Mouse (Mus musculus) stomach, embryonic 16.5 days (tissue): Measurements from ENCODE around the gene Erich6b. TPM values are rescaled to one million over a fixed set of nuclear protein-coding genes. Genes with fewer than 3 reads are reported as not detected.

Experiments used
- ATAC-seq: fragments of 200-750 bp; cut with Nextera tagmentation; 2 replicates; pipeline ENCODE4 v1.8.0; 2017; ENCODE audit warnings: moderate number of reproducible peaks, moderate TSS enrichment; ENCODE audit not compliant: insufficient read depth, low FRiP score
- H3K27ac ChIP-seq: fragments of 300-500 bp; sonication (generic); 2 replicates; pipeline ENCODE4 v1.5.1; 2014; ENCODE audit warnings: low read length
- H3K27me3 ChIP-seq: fragments of 300-500 bp; sonication (generic); 2 replicates; pipeline ENCODE4 v1.6.1; 2014; ENCODE audit warnings: low read length, control low read depth, mixed read lengths; ENCODE audit not compliant: control insufficient read depth, insufficient read depth
- H3K36me3 ChIP-seq: fragments of 300-500 bp; sonication (generic); 2 replicates; pipeline ENCODE4 v1.6.1; 2014; ENCODE audit warnings: low read length; ENCODE audit not compliant: control insufficient read depth, insufficient read depth
- H3K4me1 ChIP-seq: fragments of 300-500 bp; sonication (generic); 2 replicates; pipeline ENCODE4 v1.6.1; 2014; ENCODE audit warnings: low read length, control low read depth, mixed read lengths; ENCODE audit not compliant: control insufficient read depth, insufficient read depth
- H3K4me2 ChIP-seq: fragments of 300-500 bp; sonication (generic); 2 replicates; pipeline ENCODE4 v1.6.1; 2014; ENCODE audit warnings: low read depth, low read length, mixed read lengths
- H3K4me3 ChIP-seq: fragments of 300-500 bp; sonication (generic); replicated peaks from 2 replicates; pipeline ENCODE4 v1.5.1; 2014; ENCODE audit warnings: mild to moderate bottlenecking, low read length
- H3K9ac ChIP-seq: fragments of 300-500 bp; sonication (generic); 2 replicates; pipeline ENCODE4 v1.6.1; 2014; ENCODE audit warnings: low read length
- H3K9me3 ChIP-seq: fragments of 300-500 bp; sonication (generic); replicated peaks from 2 replicates; pipeline ENCODE4 v1.6.1; 2016; ENCODE audit warnings: low read length, control low read depth; ENCODE audit not compliant: control insufficient read depth
- WGBS: fragments of 180-500 bp; shearing (Covaris S2); extraction: QIAGEN DNeasy Blood & Tissue Kit; methylation state at CpG from one replicate; pipeline ENCODE4 v1.1.7; 2014; 5-methylcytosine and 5-hydroxymethylcytosine counted together
- polyA plus RNA-seq: library from polyadenylated mRNA; unstranded; fragments of >200 nt; fragmentation: Nextera tagmentation; extraction: Ambion mirVana; gene quantifications from 2 replicates; pipeline ENCODE4 v1.2.1, GENCODE M21; 2015

Erich6b gene
- not detected in 2 replicates for polyA plus RNA-seq

DNA sequence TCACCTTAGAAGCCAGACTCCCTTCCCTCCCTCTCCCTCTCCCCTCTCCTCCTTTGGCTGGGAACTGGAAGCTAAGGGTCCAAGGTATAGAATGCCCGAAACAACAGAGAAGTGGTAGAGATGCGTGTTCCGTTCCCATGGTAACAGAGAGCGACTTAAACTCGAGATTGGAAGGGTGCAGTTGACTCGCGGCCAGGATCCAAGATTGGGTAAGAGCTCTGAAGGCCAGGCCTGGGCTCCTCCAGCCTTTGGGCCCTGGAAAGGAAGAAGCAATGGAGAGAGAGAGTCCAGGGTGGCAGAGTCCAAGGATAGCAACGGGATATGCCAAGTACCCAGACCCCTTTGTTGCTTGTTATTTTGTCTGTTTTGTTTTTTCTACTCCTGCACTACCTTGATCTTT, at the start of gene Erich6b:
Erich6b (plus strand) TSS at position 180 of the 400 bp plus-strand sequence.
- no peak within 1 kb of the TSS for H3K9ac ChIP-seq
- no peak within 1 kb of the TSS for H3K4me3 ChIP-seq
- H3K4me1 ChIP-seq = no peaks in the 10 kb centered on the region
- H3K27ac ChIP-seq = no peak within 1 kb of the TSS
- H3K9me3 ChIP-seq = no peaks in the 10 kb centered on the region; the same call in 1 of the 2 replicates
- no peak within 1 kb of the TSS for H3K4me2 ChIP-seq
- ATAC-seq = no peak
- 78% methylated on average over 8 of the region's 8 CpGs for WGBS
- no peaks in the 10 kb centered on the region for H3K27me3 ChIP-seq
- no peaks in the 10 kb centered on the region for H3K36me3 ChIP-seq

DNA sequence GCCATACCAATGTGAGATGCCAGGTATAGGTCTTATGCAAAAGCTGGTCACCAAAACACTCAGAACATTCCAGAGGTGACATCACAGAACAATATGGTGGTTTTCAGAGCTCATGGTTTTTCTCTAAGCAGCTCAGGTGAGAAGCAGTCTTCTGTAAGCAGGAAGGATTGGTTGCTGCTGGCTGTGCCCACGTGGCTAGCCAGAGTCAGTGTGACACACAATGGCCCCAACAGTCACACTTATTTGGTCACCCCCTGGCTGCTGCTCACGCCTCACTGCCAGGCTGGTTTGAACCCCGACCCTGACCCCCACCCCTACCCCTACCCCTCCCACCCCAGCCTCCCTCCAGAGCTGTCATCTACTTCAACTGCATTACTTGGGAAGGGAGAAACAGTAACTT, 49.1 kb upstream of the Erich6b start, which contains the start of gene Spert:
Spert (minus strand) TSS at position 139 of the 400 bp plus-strand sequence.
- Histone ChIP-seq H3K36me3 (no peaks in the 10 kb centered on the region), H3K4me1 (no peaks in the 10 kb centered on the region), H3K9ac (no peak within 1 kb of the TSS), H3K9me3 (no peaks in the 10 kb centered on the region), H3K27me3 (no peaks in the 10 kb centered on the region), H3K27ac (no peak within 1 kb of the TSS), H3K4me2 (no peak within 1 kb of the TSS), H3K4me3 (no peak within 1 kb of the TSS)
- ATAC-seq = no peak
- WGBS = 66% methylated on average over 3 of the region's 3 CpGs

DNA sequence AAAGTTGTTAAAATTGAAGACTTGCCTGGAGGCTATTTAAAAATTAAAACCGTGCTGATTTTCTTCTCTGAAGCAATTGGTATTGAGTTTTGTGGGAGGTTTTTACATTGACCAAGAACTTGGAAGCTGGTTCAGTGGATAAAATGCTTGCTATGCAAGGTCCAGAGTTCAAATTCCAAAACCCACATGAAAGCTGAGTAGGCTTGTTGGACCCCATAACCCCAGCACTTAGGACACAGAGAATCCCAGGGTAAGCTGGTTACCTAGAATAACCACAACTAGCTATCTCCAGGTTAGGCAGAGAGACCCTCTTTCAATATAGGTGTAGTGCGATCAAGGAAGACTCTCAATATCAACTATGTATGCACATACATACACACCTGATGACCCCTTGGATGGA, 32.9 kb upstream of the Erich6b start:
- no peak for ATAC-seq
- no peaks in the 10 kb centered on the region for H3K36me3 ChIP-seq
- 88% methylated on average over 2 of the region's 2 CpGs for WGBS

DNA sequence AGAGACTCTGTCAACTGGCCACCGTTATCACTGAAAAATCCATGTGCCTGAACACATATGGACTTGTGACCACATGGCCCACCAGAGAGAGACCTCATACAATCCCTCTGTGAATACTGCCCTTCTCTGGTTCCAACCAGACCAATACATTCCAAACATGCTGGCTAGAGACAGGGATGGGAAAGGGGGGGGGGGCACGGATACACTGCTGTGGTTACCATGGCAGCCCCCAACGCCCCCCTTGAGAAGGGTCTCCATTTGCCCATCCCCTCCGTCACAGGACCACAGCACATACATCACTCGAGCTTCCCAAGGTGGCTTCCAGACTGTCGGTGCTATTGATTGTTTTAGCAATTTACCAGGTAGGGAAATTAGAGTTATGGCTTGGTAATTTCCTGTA, 25.7 kb upstream of the Erich6b start:
- ATAC-seq = no peak
- WGBS = 70% methylated on average over 6 of the region's 6 CpGs

More for the DNA sequence above, 32.9 kb upstream of the Erich6b start:
- no peaks in the 10 kb centered on the region for H3K4me1 ChIP-seq
- no peak overlapping the region for H3K4me2 ChIP-seq
- H3K9me3 ChIP-seq = no peaks in the 10 kb centered on the region
- no peak overlapping the region for H3K4me3 ChIP-seq
- no peak overlapping the region for H3K9ac ChIP-seq
- H3K27me3 ChIP-seq = no peaks in the 10 kb centered on the region
- H3K27ac ChIP-seq = no peak overlapping the region

DNA sequence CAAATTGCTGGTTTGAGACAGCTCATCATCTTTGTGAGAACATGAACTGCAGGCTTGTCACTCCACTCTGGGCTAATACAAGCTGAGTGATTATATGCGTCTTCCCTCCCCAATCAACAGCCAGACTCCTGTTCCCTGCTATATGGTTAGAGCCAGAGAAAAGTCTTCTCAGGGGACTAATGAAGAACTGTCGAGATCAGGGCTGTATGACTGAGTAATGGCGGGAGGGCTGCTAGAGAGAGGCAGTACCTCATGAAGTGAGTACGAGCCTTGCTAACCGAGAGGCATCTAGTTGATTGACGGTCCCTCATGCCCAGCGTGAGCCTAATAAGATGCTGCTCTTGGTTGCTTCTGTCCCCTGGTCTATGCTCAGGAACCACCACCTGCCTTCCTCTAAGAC, 19.1 kb upstream of the Erich6b start:
- H3K9ac ChIP-seq = no peak overlapping the region
- ATAC-seq = no peak
- H3K9me3 ChIP-seq = no peaks in the 10 kb centered on the region
- H3K4me2 ChIP-seq = no peak overlapping the region
- H3K27me3 ChIP-seq = no peaks in the 10 kb centered on the region
- no peaks in the 10 kb centered on the region for H3K4me1 ChIP-seq
- no peak overlapping the region for H3K4me3 ChIP-seq
- H3K36me3 ChIP-seq = no peaks in the 10 kb centered on the region
- 72% methylated on average over 7 of the region's 7 CpGs for WGBS
- H3K27ac ChIP-seq = no peak overlapping the region

More for the DNA sequence above, 25.7 kb upstream of the Erich6b start:
- H3K27ac ChIP-seq = no peak overlapping the region
- H3K4me1 ChIP-seq = no peaks in the 10 kb centered on the region
- no peak overlapping the region for H3K4me3 ChIP-seq
- H3K27me3 ChIP-seq = no peaks in the 10 kb centered on the region
- no peaks in the 10 kb centered on the region for H3K36me3 ChIP-seq
- no peaks in the 10 kb centered on the region for H3K9me3 ChIP-seq
- no peak overlapping the region for H3K9ac ChIP-seq
- H3K4me2 ChIP-seq = no peak overlapping the region

DNA sequence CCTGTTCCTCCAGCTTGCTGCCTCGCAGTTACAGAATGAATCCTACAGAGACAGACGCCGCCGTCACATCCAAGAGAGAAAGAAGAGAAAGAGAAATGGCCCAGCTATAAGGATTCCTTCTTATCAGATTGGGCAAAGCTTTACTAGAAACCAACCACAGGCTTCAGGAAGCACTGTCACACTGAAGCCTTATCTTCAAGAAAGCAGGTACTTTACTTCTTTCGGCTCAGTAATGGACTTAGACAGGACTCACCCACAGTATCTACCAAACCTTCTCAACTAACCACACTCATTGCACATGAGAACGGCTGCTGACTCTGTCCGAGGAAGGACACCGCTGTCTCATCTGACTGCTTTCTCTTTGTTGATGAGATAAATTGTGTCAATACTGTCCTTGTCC, 13.2 kb upstream of the Erich6b start:
- WGBS = 85% methylated on average over 8 of the region's 8 CpGs
- H3K9ac ChIP-seq = no peak overlapping the region
- ATAC-seq = no peak
- H3K27me3 ChIP-seq = no peaks in the 10 kb centered on the region
- no peak overlapping the region for H3K4me2 ChIP-seq
- no peaks in the 10 kb centered on the region for H3K4me1 ChIP-seq
- H3K4me3 ChIP-seq = no peak overlapping the region
- no peak overlapping the region for H3K27ac ChIP-seq
- no peaks in the 10 kb centered on the region for H3K9me3 ChIP-seq
- no peaks in the 10 kb centered on the region for H3K36me3 ChIP-seq

DNA sequence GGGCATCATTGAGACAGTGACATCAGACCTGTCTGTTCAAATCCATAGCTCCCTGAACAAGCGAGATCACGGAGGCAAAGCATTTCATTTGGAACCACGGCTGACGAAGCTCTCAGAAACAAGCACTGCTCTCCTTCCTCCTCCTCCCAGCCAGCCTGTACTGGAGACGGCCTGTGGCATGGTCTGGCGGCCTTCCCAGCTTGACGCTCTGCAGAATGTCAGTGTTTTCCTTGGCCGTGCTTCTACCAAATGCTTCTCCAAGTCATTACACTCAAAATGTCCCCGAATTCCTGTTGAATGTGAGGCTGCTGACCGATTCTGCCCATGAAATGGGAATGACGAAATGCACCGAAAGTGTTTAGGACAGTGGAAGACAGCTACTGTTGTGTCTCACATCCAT, 6.7 kb upstream of the Erich6b start:
- Histone ChIP-seq H3K27ac (no peak overlapping the region), H3K9ac (no peak overlapping the region), H3K36me3 (no peaks in the 10 kb centered on the region), H3K4me2 (peak overlapping the region; percentile 4; the same call in 1 of the 2 replicates), H3K4me3 (no peak overlapping the region), H3K4me1 (no peaks in the 10 kb centered on the region), H3K27me3 (no peaks in the 10 kb centered on the region), H3K9me3 (no peaks in the 10 kb centered on the region)
- peak; percentile 44; the same call in 1 of the 2 replicates for ATAC-seq
- 60% methylated on average over 12 of the region's 12 CpGs for WGBS

DNA sequence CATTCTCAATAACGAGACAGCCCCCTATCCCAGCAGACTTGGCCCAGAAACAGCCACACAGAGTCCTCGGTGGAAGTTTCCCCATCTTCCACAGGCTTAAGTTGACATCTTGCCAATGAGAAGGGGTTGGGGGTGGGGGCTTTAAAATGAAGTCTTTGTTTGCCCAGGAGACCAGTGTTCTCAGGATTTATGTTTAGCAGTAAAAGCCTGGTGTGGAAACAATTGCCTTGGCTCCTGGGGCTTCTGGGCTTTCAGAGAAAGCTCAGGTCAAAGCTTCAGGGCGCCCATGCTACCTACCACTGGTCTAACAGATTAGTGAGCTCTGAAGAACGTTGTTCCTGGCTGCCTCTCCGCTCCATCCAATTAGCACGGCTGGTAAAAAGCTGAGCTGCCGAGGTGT, 6.0 kb upstream of the Erich6b start:
- Histone ChIP-seq H3K4me3 (no peak overlapping the region), H3K4me1 (no peaks in the 10 kb centered on the region), H3K9me3 (no peaks in the 10 kb centered on the region), H3K4me2 (no peak overlapping the region), H3K36me3 (no peaks in the 10 kb centered on the region), H3K9ac (no peak overlapping the region), H3K27ac (no peak overlapping the region), H3K27me3 (no peaks in the 10 kb centered on the region)
- ATAC-seq = no peak
- 55% methylated on average over 7 of the region's 7 CpGs for whole genome bisulfite sequencing

DNA sequence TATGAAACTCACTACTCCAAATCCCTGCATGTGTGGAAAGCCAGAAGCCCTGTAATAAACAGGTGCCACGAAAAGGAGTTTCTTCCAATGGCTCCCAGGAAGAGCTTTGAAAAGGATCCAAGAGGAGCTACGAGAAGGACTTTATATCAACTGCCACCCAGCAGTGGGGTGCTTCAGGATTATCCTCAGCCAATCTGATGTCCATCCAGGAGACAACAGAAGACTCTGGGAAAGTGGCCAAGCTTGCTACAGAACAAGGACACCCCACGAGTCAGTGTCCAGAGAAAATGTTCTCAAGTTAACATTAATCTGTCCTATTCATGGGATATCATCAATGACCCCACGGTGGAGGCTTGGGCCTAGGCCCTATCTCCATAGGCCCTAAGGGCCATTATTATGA, 4.4 kb upstream of the Erich6b start:
- Histone ChIP-seq H3K4me1 (no peaks in the 10 kb centered on the region), H3K27ac (no peak overlapping the region), H3K9ac (no peak overlapping the region), H3K9me3 (no peaks in the 10 kb centered on the region), H3K4me2 (no peak overlapping the region), H3K4me3 (no peak overlapping the region), H3K27me3 (no peaks in the 10 kb centered on the region), H3K36me3 (no peaks in the 10 kb centered on the region)
- no peak for ATAC-seq
- 78% methylated on average over 4 of the region's 4 CpGs for WGBS

DNA sequence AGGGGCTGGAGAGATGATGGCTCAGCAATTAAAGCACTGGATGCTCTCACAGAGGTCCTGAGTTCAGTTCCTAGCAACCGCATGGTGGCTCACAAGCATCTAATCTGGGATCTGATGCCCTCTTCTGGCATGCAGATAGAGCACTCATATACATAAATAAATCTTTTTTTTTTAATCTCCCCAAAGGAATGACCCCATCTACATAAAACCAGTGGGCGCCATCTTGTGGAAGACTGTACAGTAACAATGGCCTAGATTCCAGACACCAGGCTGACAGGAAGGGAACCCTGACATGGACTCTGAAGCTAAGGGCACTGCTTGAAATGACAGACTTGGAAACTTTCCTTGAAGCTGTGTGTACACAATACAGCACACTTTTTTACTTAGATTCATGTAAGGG, 1.2 kb upstream of the Erich6b start:
- Histone ChIP-seq H3K27ac (no peak overlapping the region), H3K9ac (no peak overlapping the region), H3K9me3 (no peaks in the 10 kb centered on the region; the same call in 1 of the 2 replicates), H3K4me2 (no peak overlapping the region), H3K27me3 (no peaks in the 10 kb centered on the region), H3K36me3 (no peaks in the 10 kb centered on the region), H3K4me3 (no peak overlapping the region), H3K4me1 (no peaks in the 10 kb centered on the region)
- no peak for ATAC-seq
- 84% methylated on average over 2 of the region's 2 CpGs for WGBS
